Mouse (Mus musculus) myocyte (in vitro differentiated cells): ENCODE data around the gene Ankrd36.

Source experiments
- CEBPB ChIP-seq: IDR thresholded peaks from 2 replicates; pipeline ENCODE4 v1.6.1; 2011; ENCODE audit warnings: mild to moderate bottlenecking, moderate library complexity; ENCODE audit not compliant: poor library complexity, insufficient read depth, severe bottlenecking
- E2F4 ChIP-seq: IDR thresholded peaks from one replicate; pipeline ENCODE4 v1.6.1; 2011; ENCODE audit warnings: mild to moderate bottlenecking, control low read depth, moderate library complexity; ENCODE audit not compliant: insufficient read depth
- MAX ChIP-seq: IDR thresholded peaks from one replicate; pipeline ENCODE4 v1.6.1; 2011; ENCODE audit warnings: low read depth, mild to moderate bottlenecking, control low read depth
- MYOG ChIP-seq, 3 experiments: IDR thresholded peaks; one replicate each; pipeline ENCODE4 v1.6.1; 2011; ENCODE audit warnings: control low read depth in 2 of 3, low read depth in 2 of 3, mild to moderate bottlenecking in 2 of 3; ENCODE audit not compliant: insufficient read length in 2 of 3, control insufficient read depth in 1 of 3, insufficient read depth in 1 of 3
- POLR2A ChIP-seq: IDR thresholded peaks from one replicate; pipeline ENCODE4 v1.6.1; 2011; ENCODE audit warnings: low read depth, mild to moderate bottlenecking, control low read depth, moderate library complexity; ENCODE audit not compliant: insufficient read length
- POLR2AphosphoS2 ChIP-seq: IDR thresholded peaks from one replicate; pipeline ENCODE4 v1.6.1; 2011; ENCODE audit warnings: low read depth, control low read depth; ENCODE audit not compliant: insufficient read length
- REST ChIP-seq: IDR thresholded peaks from one replicate; pipeline ENCODE4 v1.6.1; 2011; ENCODE audit warnings: mild to moderate bottlenecking, control low read depth, moderate library complexity; ENCODE audit not compliant: insufficient read depth, insufficient read length
- SRF ChIP-seq: IDR thresholded peaks from one replicate; pipeline ENCODE4 v1.6.1; 2011; ENCODE audit warnings: low read depth; ENCODE audit not compliant: control insufficient read depth, insufficient read length
- TCF12 ChIP-seq: IDR thresholded peaks from one replicate; pipeline ENCODE4 v1.6.1; 2011; ENCODE audit warnings: mild to moderate bottlenecking, control low read depth; ENCODE audit not compliant: poor library complexity, insufficient read depth, severe bottlenecking
- TCF3 ChIP-seq: IDR thresholded peaks from one replicate; pipeline ENCODE4 v1.6.1; 2011; ENCODE audit warnings: low read depth, control low read depth; ENCODE audit not compliant: insufficient read length
- USF1 ChIP-seq: IDR thresholded peaks from one replicate; pipeline ENCODE4 v1.6.1; 2011; ENCODE audit warnings: low read depth, mild to moderate bottlenecking, control low read depth, moderate library complexity

GRCm38 (mm10) chr11:5569474-5569873 is at the start of gene Ankrd36:
- TF ChIP-seq USF1 (no peak), POLR2AphosphoS2 (no peak), TCF12 (no peak), POLR2A (no peak), MAX (no peak), E2F4 (no peak), MYOG (IDR thresholded peaks at IDR 0.05; ENCODE audit: control insufficient read depth in 1 of 3, insufficient read depth in 1 of 3, insufficient read length in 2 of 3, low read depth in 2 of 3) (no peak), SRF (no peak), CEBPB (no peak), REST (no peak), TCF3 (no peak)
